Mouse (Mus musculus) limb, embryonic 12.5 days (tissue): ENCODE results near the gene Mast3. TPM values are rescaled to one million over a fixed set of nuclear protein-coding genes. Genes with fewer than 3 reads are reported as not detected.

Source experiments
- ATAC-seq: fragments of 200-750 bp; cut with Nextera tagmentation; 2 replicates; pipeline ENCODE4 v1.8.0; 2017; ENCODE audit warnings: low read depth, moderate TSS enrichment; ENCODE audit not compliant: insufficient number of reproducible peaks, insufficient read depth, low FRiP score, low TSS enrichment
- H3K27ac ChIP-seq: fragments of 300-500 bp; sonication (generic); 2 replicates; pipeline ENCODE4 v1.5.1; 2016; ENCODE audit warnings: mild to moderate bottlenecking, moderate library complexity
- H3K27me3 ChIP-seq: fragments of 300-500 bp; sonication (generic); 2 replicates; pipeline ENCODE4 v1.6.1; 2016; ENCODE audit warnings: mild to moderate bottlenecking, moderate library complexity
- H3K36me3 ChIP-seq: fragments of 300-500 bp; sonication (generic); 2 replicates; pipeline ENCODE4 v1.6.1; 2016; ENCODE audit warnings: mild to moderate bottlenecking, moderate library complexity
- H3K4me1 ChIP-seq: fragments of 300-500 bp; sonication (generic); replicated peaks from 2 replicates; pipeline ENCODE4 v1.6.1; 2016
- H3K4me2 ChIP-seq: fragments of 300-500 bp; sonication (generic); 2 replicates; pipeline ENCODE4 v1.6.1; 2016; ENCODE audit warnings: mild to moderate bottlenecking, moderate library complexity
- H3K4me3 ChIP-seq: fragments of 300-500 bp; sonication (generic); replicated peaks from 2 replicates; pipeline ENCODE4 v1.5.1; 2016; ENCODE audit warnings: mild to moderate bottlenecking
- H3K9ac ChIP-seq: fragments of 300-500 bp; sonication (generic); replicated peaks from 2 replicates; pipeline ENCODE4 v1.6.1; 2016; ENCODE audit warnings: mild to moderate bottlenecking, moderate library complexity
- H3K9me3 ChIP-seq: fragments of 300-500 bp; sonication (generic); 2 replicates; pipeline ENCODE4 v1.6.1; 2016; ENCODE audit warnings: mild to moderate bottlenecking, moderate library complexity
- WGBS: fragments of 180-500 bp; shearing (Covaris S2); methylation state at CpG from one replicate; pipeline ENCODE4 v1.1.7; 2016; 5-methylcytosine and 5-hydroxymethylcytosine counted together
- polyA plus RNA-seq: library from polyadenylated mRNA; unstranded; fragments of >200 nt; fragmentation: Nextera tagmentation; extraction: Ambion mirVana; gene quantifications from 2 replicates; pipeline ENCODE4 v1.2.1, GENCODE M21; 2016

Mast3 gene
- polyA plus RNA-seq, 1 experiment from 2014 or later: 13.2 TPM

GRCm38 (mm10) chr8:70774740-70775139, 30.1 kb downstream of the Mast3 start:
- Histone ChIP-seq H3K9me3 (no peaks in the 10 kb centered on the region), H3K36me3 (peaks cover 73% of the 10 kb centered on the region), H3K27me3 (no peaks in the 10 kb centered on the region), H3K9ac (peak overlapping the region; percentile 96), H3K4me2 (peak overlapping the region; percentile 87), H3K4me3 (peak overlapping the region; percentile 84; the same call in 1 of the 2 replicates), H3K27ac (no peak overlapping the region), H3K4me1 (peaks cover 43% of the 10 kb centered on the region)
- ATAC-seq: no peak
- 94% methylated on average over 18 of the region's 18 CpGs for WGBS

- Histone ChIP-seq H3K27me3 (no peaks in the 10 kb centered on the region), H3K4me1 (peaks cover 43% of the 10 kb centered on the region), H3K36me3 (peaks cover 71% of the 10 kb centered on the region), H3K27ac (0 out of 2 replicates have a peak overlapping the region, but pooled peaks have one; percentile 37), H3K4me2 (peak overlapping the region; percentile 13; the same call in 1 of the 2 replicates), H3K9me3 (no peaks in the 10 kb centered on the region), H3K9ac (peak overlapping the region; percentile 96; the same call in 1 of the 2 replicates), H3K4me3 (no peak overlapping the region)
- ATAC-seq: no peak
- 71% methylated on average over 9 of the region's 9 CpGs for WGBS
Observed at GRCm38 (mm10) chr8:70773833-70774232, 31.0 kb downstream of the Mast3 start.

DNA sequence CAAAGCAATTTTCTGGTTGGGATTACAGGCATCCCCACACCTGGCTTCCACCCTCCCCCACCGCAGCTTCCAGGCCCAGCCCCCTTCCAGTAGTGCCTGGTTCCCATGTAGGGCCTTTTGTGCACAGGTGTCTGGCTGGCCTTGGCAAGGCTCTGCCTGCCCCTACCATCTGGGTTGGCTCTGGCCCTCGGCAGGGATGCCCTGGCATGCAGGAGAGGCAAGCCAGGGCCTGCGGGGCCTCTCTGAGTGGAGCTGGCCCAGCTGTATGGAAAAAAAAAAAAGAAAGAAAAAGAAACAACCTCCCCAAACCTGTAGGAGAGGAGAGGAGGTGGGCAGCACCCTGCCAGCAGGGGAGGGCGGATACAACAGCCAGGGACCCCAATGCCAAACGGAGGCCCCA, 31.4 kb downstream of the Mast3 start:
- peak overlapping the region; percentile 96 for H3K9ac ChIP-seq
- H3K9me3 ChIP-seq: no peaks in the 10 kb centered on the region
- H3K36me3 ChIP-seq: peaks cover 71% of the 10 kb centered on the region
- peaks cover 43% of the 10 kb centered on the region for H3K4me1 ChIP-seq
- H3K27ac ChIP-seq: 0 out of 2 replicates have a peak overlapping the region, but pooled peaks have one; percentile 37
- no peak overlapping the region for H3K4me3 ChIP-seq
- 0 out of 2 replicates have a peak overlapping the region, but pooled peaks have one; percentile 13 for H3K4me2 ChIP-seq
- no peak for ATAC-seq
- H3K27me3 ChIP-seq: no peaks in the 10 kb centered on the region
- WGBS: 81% methylated on average over 5 of the region's 5 CpGs

DNA sequence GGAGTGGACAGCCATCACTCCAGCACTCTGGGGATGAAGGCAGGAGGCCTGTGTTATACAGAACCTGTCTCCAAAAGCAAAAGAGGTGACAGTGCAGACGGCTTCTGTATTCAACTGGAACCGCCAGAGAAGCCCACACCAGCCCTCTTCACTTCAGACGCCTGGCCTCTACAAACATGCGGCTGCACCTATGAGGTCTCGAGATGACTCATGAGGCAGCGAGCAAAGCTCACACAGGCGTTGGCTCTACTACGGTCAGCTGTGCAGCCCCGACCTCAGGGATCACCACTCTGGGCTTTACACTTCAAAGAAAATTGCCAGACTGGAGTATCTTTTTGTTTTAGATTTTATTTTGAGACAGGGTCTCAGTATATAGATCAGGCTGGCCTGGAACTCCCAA, 32.0 kb downstream of the Mast3 start:
- H3K4me2 ChIP-seq: no peak overlapping the region
- 87% methylated on average over 9 of the region's 9 CpGs for WGBS
- H3K27ac ChIP-seq: no peak overlapping the region
- no peaks in the 10 kb centered on the region for H3K27me3 ChIP-seq
- no peak overlapping the region for H3K4me3 ChIP-seq
- H3K9ac ChIP-seq: no peak overlapping the region
- H3K4me1 ChIP-seq: peaks cover 38% of the 10 kb centered on the region
- H3K9me3 ChIP-seq: no peaks in the 10 kb centered on the region
- ATAC-seq: no peak
- peaks cover 72% of the 10 kb centered on the region for H3K36me3 ChIP-seq

- Histone ChIP-seq H3K9ac (no peak overlapping the region), H3K27ac (no peak overlapping the region), H3K9me3 (no peaks in the 10 kb centered on the region), H3K36me3 (peaks cover 76% of the 10 kb centered on the region), H3K4me1 (peaks cover 33% of the 10 kb centered on the region), H3K27me3 (no peaks in the 10 kb centered on the region), H3K4me2 (no peak overlapping the region), H3K4me3 (no peak overlapping the region)
- WGBS: 95% methylated on average over 13 of the region's 13 CpGs
- no peak for ATAC-seq
Observed at GRCm38 (mm10) chr8:70772075-70772474, 32.8 kb downstream of the Mast3 start.

DNA sequence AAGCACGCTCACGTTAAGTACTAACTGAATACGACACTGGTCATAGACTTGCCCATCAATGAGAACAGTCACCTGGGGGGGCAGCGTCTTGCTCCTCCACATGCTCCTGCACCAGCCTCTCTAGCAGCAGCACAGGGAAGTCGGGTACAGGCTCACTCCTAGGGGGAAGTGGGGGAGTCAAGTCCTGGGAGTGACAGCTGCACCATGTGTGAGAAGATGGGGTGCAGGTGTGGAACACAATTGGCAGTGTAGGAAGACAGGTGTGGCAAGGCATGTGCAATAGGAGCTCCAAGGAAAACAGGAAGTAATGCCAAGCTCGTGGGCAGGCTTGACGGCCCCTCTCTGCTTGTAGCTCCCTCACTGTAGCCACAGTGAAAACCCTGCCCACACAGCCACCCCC, 33.6 kb downstream of the Mast3 start:
- Histone ChIP-seq H3K4me2 (no peak overlapping the region), H3K9me3 (no peaks in the 10 kb centered on the region), H3K27ac (no peak overlapping the region), H3K9ac (no peak overlapping the region), H3K4me3 (no peak overlapping the region), H3K36me3 (peaks cover 76% of the 10 kb centered on the region), H3K4me1 (peaks cover 42% of the 10 kb centered on the region), H3K27me3 (no peaks in the 10 kb centered on the region)
- 91% methylated on average over 7 of the region's 7 CpGs for WGBS
- no peak for ATAC-seq

GRCm38 (mm10) chr8:70770748-70771147, 34.1 kb downstream of the Mast3 start:
- no peak overlapping the region for H3K9ac ChIP-seq
- no peak overlapping the region for H3K27ac ChIP-seq
- H3K4me3 ChIP-seq: no peak overlapping the region
- peaks cover 43% of the 10 kb centered on the region for H3K4me1 ChIP-seq
- no peak overlapping the region for H3K4me2 ChIP-seq
- H3K9me3 ChIP-seq: no peaks in the 10 kb centered on the region
- peaks cover 76% of the 10 kb centered on the region for H3K36me3 ChIP-seq
- no peak for ATAC-seq
- no peaks in the 10 kb centered on the region for H3K27me3 ChIP-seq
- 93% methylated on average over 13 of the region's 13 CpGs for WGBS

GRCm38 (mm10) chr8:70769858-70770257, 35.0 kb downstream of the Mast3 start:
- 0 out of 2 replicates have a peak overlapping the region, but pooled peaks have one; percentile 8 for H3K9ac ChIP-seq
- 68% methylated on average over 12 of the region's 12 CpGs for WGBS
- H3K4me2 ChIP-seq: no peak overlapping the region
- peak overlapping the region; percentile 35; the same call in 1 of the 2 replicates for H3K27ac ChIP-seq
- ATAC-seq: no peak
- no peaks in the 10 kb centered on the region for H3K27me3 ChIP-seq
- H3K9me3 ChIP-seq: no peaks in the 10 kb centered on the region
- H3K36me3 ChIP-seq: peaks cover 73% of the 10 kb centered on the region
- peaks cover 36% of the 10 kb centered on the region for H3K4me1 ChIP-seq
- no peak overlapping the region for H3K4me3 ChIP-seq

DNA sequence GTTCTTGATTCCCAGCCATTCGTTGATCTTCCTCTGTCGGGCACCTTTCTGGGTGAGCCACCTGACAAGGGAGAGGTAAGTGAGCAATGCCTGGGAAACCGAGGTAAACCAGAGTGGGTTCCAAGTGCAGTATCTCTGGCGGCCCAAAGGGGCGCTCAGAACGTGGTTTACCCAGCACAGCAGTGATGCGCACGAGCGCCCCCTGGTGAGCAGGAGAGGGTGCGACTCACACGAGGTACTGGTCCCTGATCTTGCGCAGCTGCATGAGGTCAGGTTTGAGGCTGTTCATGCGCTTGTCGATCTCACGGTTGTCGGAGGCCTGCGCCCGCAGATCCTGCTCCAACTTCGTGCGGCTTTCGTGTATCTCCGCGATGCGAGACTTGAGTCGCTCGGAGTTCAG, 35.5 kb downstream of the Mast3 start:
- no peaks in the 10 kb centered on the region for H3K27me3 ChIP-seq
- 0 out of 2 replicates have a peak, but pooled peaks have one; percentile 8 for ATAC-seq
- peaks cover 68% of the 10 kb centered on the region for H3K36me3 ChIP-seq
- 0 out of 2 replicates have a peak overlapping the region, but pooled peaks have one; percentile 3 for H3K4me3 ChIP-seq
- H3K27ac ChIP-seq: peak overlapping the region; percentile 35; the same call in 1 of the 2 replicates
- H3K9me3 ChIP-seq: no peaks in the 10 kb centered on the region
- peaks cover 31% of the 10 kb centered on the region for H3K4me1 ChIP-seq
- 0 out of 2 replicates have a peak overlapping the region, but pooled peaks have one; percentile 8 for H3K9ac ChIP-seq
- WGBS: 6% methylated on average over 26 of the region's 26 CpGs
- H3K4me2 ChIP-seq: no peak overlapping the region

GRCm38 (mm10) chr8:70768956-70769355, 35.9 kb downstream of the Mast3 start:
- Histone ChIP-seq H3K4me3 (no peak overlapping the region), H3K4me1 (peaks cover 26% of the 10 kb centered on the region), H3K27me3 (no peaks in the 10 kb centered on the region), H3K27ac (no peak overlapping the region), H3K36me3 (peaks cover 64% of the 10 kb centered on the region), H3K4me2 (no peak overlapping the region), H3K9me3 (no peaks in the 10 kb centered on the region), H3K9ac (no peak overlapping the region)
- ATAC-seq: no peak
- whole genome bisulfite sequencing: 80% methylated on average over 16 of the region's 16 CpGs

DNA sequence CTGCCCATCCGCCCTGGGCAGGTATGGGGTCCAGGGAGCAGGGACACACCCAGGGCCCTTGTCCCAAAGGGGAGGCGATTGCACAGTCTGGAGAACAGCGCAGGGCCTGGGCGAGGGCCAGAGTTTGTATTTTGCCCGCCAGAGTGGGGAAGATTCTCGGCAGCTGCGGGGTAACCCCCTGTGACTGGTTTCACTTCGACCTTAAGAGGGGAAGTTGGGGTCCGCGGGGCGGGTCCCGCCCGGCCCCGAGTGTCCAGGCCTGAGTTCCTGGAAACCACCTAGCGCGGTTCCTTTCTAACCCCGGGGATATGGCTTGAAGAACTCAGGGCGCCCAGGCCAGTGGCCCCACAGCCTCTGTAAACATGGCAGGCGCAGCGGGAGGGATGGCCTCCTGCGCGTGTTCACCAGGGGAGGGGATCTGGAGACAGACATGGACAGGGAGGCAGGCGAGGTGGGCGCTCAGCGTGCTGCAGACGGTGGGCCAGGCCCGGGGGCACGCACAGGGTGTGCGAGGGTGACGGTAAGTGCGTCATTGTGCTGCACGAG, 36.5 kb downstream of the Mast3 start:
- Histone ChIP-seq H3K36me3 (peaks cover 57% of the 10 kb centered on the region), H3K9me3 (no peaks in the 10 kb centered on the region), H3K4me2 (no peak overlapping the region), H3K4me1 (peaks cover 21% of the 10 kb centered on the region), H3K27ac (no peak overlapping the region), H3K9ac (no peak overlapping the region), H3K27me3 (no peaks in the 10 kb centered on the region), H3K4me3 (no peak overlapping the region)
- ATAC-seq: no peak
- WGBS: 95% methylated on average over 32 of the region's 32 CpGs

DNA sequence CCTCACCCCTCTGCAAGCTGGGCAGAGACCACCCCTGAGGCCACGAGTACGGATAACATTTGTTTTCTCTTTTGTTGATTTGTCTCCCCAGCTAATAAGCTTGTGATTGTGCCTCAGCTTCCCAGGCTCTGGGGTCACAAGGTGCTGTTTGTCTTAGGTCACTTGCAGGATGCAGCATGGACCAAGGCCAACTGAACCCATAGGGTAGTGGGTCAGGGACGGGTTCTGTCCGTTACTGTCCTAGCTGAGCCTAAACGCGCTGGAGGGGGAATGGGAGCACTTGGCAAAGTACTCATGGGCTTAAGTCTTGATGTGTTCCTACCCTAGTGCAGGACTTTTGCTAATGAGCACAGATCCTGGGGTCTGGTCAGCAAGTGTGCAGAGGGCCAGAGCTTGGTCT, 37.4 kb downstream of the Mast3 start:
- H3K9me3 ChIP-seq: no peaks in the 10 kb centered on the region
- no peaks in the 10 kb centered on the region for H3K27me3 ChIP-seq
- 0 out of 2 replicates have a peak overlapping the region, but pooled peaks have one; percentile 66 for H3K9ac ChIP-seq
- H3K36me3 ChIP-seq: peaks cover 49% of the 10 kb centered on the region
- H3K4me2 ChIP-seq: no peak overlapping the region
- no peak overlapping the region for H3K27ac ChIP-seq
- WGBS: 93% methylated on average over 6 of the region's 6 CpGs
- peaks cover 15% of the 10 kb centered on the region for H3K4me1 ChIP-seq
- no peak for ATAC-seq
- H3K4me3 ChIP-seq: no peak overlapping the region
